Mouse (Mus musculus) MEL (cell line): ENCODE measurements around the gene Gm21988. TPM values are rescaled to one million over a fixed set of nuclear protein-coding genes. Genes with fewer than 3 reads are reported as not detected.

Experiments
- DNase-seq: peaks from one replicate; pipeline ENCODE4 v3.0.0; 2011; ENCODE audit warnings: low read depth, low spot score
- H3K27ac ChIP-seq: 2 replicates; pipeline ENCODE4 v1.5.1; 2012; ENCODE audit warnings: low read depth, mild to moderate bottlenecking, control low read depth, low read length, moderate library complexity; ENCODE audit not compliant: control insufficient read depth
- H3K27me3 ChIP-seq, 2 experiments: fragments of 150-350 bp in 1 of 2; sonication (generic) in 1 of 2; 2 replicates each; pipeline ENCODE4 v1.6.1; 2012; ENCODE audit warnings: low read length in 2 of 2, mild to moderate bottlenecking in 2 of 2, improper control_type of control experiment in 1 of 2, moderate library complexity in 1 of 2; ENCODE audit not compliant: insufficient read depth in 2 of 2, control insufficient read depth in 1 of 2
- H3K36me3 ChIP-seq, 2 experiments: 2 replicates each; pipeline ENCODE4 v1.6.1; 2012 to 2014; ENCODE audit warnings: low read length in 2 of 2, improper control_type of control experiment in 1 of 2, inconsistent platforms in 1 of 2, mild to moderate bottlenecking in 1 of 2; ENCODE audit not compliant: insufficient read depth in 2 of 2, control insufficient read depth in 1 of 2
- H3K4me1 ChIP-seq, 2 experiments: fragments of 150-350 bp in 1 of 2; sonication (generic) in 1 of 2; 2 replicates each; pipeline ENCODE4 v1.6.1; 2012; ENCODE audit warnings: low read length in 2 of 2, improper control_type of control experiment in 1 of 2, mild to moderate bottlenecking in 1 of 2; ENCODE audit not compliant: insufficient read depth in 2 of 2, control insufficient read depth in 1 of 2
- H3K4me3 ChIP-seq, 2 experiments: fragments of 150-350 bp in 1 of 2; sonication (generic) in 1 of 2; 2 replicates each; pipeline ENCODE4 v1.5.1; 2012; ENCODE audit warnings: low read depth in 2 of 2, low read length in 2 of 2, mild to moderate bottlenecking in 2 of 2, moderate library complexity in 2 of 2, control low read depth in 1 of 2, improper control_type of control experiment in 1 of 2; ENCODE audit not compliant: control insufficient read depth in 1 of 2, insufficient read depth in 1 of 2
- H3K79me2 ChIP-seq: 2 replicates; pipeline ENCODE4 v1.6.1; 2012; ENCODE audit warnings: mild to moderate bottlenecking, low read length, moderate library complexity; ENCODE audit not compliant: control insufficient read depth, poor library complexity, insufficient read depth
- H3K9ac ChIP-seq: 2 replicates; pipeline ENCODE4 v1.6.1; 2012; ENCODE audit warnings: low read depth, mild to moderate bottlenecking, control low read depth, low read length, moderate library complexity; ENCODE audit not compliant: control insufficient read depth, poor library complexity, severe bottlenecking
- H3K9me3 ChIP-seq: fragments of 150-350 bp; sonication (generic); replicated peaks from 2 replicates; pipeline ENCODE4 v1.6.1; 2012; ENCODE audit warnings: mild to moderate bottlenecking, low read length, improper control_type of control experiment, moderate library complexity; ENCODE audit not compliant: insufficient read depth
- BHLHE40 ChIP-seq: IDR thresholded peaks from 2 replicates; pipeline ENCODE4 v1.6.1; 2012; ENCODE audit warnings: low read depth, mild to moderate bottlenecking, inconsistent platforms, low read length, improper control_type of control experiment, borderline replicate concordance
- CHD2 ChIP-seq: IDR thresholded peaks from 2 replicates; pipeline ENCODE4 v1.6.1; 2011; ENCODE audit warnings: low read length, improper control_type of control experiment
- CTCF ChIP-seq, 3 experiments: IDR thresholded peaks in 2 of 3; conservative IDR thresholded peaks in 1 of 3; 2 replicates each; pipeline ENCODE4 v1.5.1; 2011 to 2012; ENCODE audit warnings: low read length in 3 of 3, low read depth in 2 of 3, mild to moderate bottlenecking in 2 of 3, improper control_type of control experiment in 1 of 3, inconsistent platforms in 1 of 3, mixed read lengths in 1 of 3, moderate library complexity in 1 of 3; ENCODE audit not compliant: control insufficient read depth in 1 of 3, insufficient read depth in 1 of 3, poor library complexity in 1 of 3, severe bottlenecking in 1 of 3
- GABPA ChIP-seq: IDR thresholded peaks from 2 replicates; pipeline ENCODE4 v1.6.1; 2012; ENCODE audit warnings: low read depth, mild to moderate bottlenecking, inconsistent platforms, low read length, improper control_type of control experiment, moderate library complexity
- HCFC1 ChIP-seq: IDR thresholded peaks from 2 replicates; pipeline ENCODE4 v1.6.1; 2012; ENCODE audit warnings: low read depth, mild to moderate bottlenecking, inconsistent platforms, low read length, improper control_type of control experiment, moderate library complexity
- JUND ChIP-seq: IDR thresholded peaks from 2 replicates; pipeline ENCODE4 v1.6.1; 2011; ENCODE audit warnings: low read depth, mild to moderate bottlenecking, improper control_type of control experiment, low read length
- KAT2A ChIP-seq: conservative IDR thresholded peaks from 2 replicates; pipeline ENCODE4 v1.6.1; 2012; ENCODE audit warnings: low read depth, low read length, improper control_type of control experiment, inconsistent platforms
- MAZ ChIP-seq: IDR thresholded peaks from 2 replicates; pipeline ENCODE4 v1.6.1; 2012; ENCODE audit warnings: low read depth, mild to moderate bottlenecking, inconsistent platforms, low read length, improper control_type of control experiment
- MEF2A ChIP-seq: IDR thresholded peaks from 2 replicates; pipeline ENCODE4 v1.6.1; 2014; ENCODE audit warnings: low read depth, mild to moderate bottlenecking, inconsistent platforms, low read length, improper control_type of control experiment; ENCODE audit not compliant: poor library complexity, insufficient replicate concordance, severe bottlenecking; ENCODE audit errors: extremely low read depth
- MXI1 ChIP-seq: IDR thresholded peaks from 2 replicates; pipeline ENCODE4 v1.6.1; 2011; ENCODE audit warnings: mild to moderate bottlenecking, low read depth, low read length, improper control_type of control experiment
- MYC ChIP-seq: IDR thresholded peaks from 2 replicates; pipeline ENCODE4 v1.6.1; 2011; ENCODE audit warnings: low read depth, mild to moderate bottlenecking, low read length, improper control_type of control experiment, moderate library complexity
- POLR2A ChIP-seq, 2 experiments: IDR thresholded peaks; 2 replicates each; pipeline ENCODE4 v1.6.1; 2011 to 2012; ENCODE audit warnings: low read length in 2 of 2, mild to moderate bottlenecking in 2 of 2, control low read depth in 1 of 2, improper control_type of control experiment in 1 of 2, low read depth in 1 of 2, moderate library complexity in 1 of 2; ENCODE audit not compliant: control insufficient read depth in 1 of 2, insufficient read depth in 1 of 2, poor library complexity in 1 of 2
- RAD21 ChIP-seq: IDR thresholded peaks from 2 replicates; pipeline ENCODE4 v1.6.1; 2011; ENCODE audit warnings: mild to moderate bottlenecking, low read depth, low read length, improper control_type of control experiment
- RCOR1 ChIP-seq: IDR thresholded peaks from 2 replicates; pipeline ENCODE4 v1.6.1; 2012; ENCODE audit warnings: low read depth, mild to moderate bottlenecking, inconsistent platforms, low read length, improper control_type of control experiment
- SIN3A ChIP-seq: IDR thresholded peaks from 2 replicates; pipeline ENCODE4 v1.6.1; 2012; ENCODE audit warnings: low read length, improper control_type of control experiment, inconsistent platforms
- TCF12 ChIP-seq: IDR thresholded peaks from 2 replicates; pipeline ENCODE4 v1.6.1; 2014; ENCODE audit warnings: low read depth, mild to moderate bottlenecking, inconsistent platforms, low read length, improper control_type of control experiment, moderate library complexity
- USF1 ChIP-seq: IDR thresholded peaks from 2 replicates; pipeline ENCODE4 v1.6.1; 2014; ENCODE audit warnings: low read depth, mild to moderate bottlenecking, inconsistent platforms, low read length, improper control_type of control experiment, moderate library complexity
- ZC3H11A ChIP-seq: IDR thresholded peaks from 2 replicates; pipeline ENCODE4 v1.6.1; 2012; ENCODE audit warnings: low read depth, mild to moderate bottlenecking, inconsistent platforms, low read length, improper control_type of control experiment
- ZKSCAN1 ChIP-seq: IDR thresholded peaks from 2 replicates; pipeline ENCODE4 v1.6.1; 2012; ENCODE audit warnings: low read depth, mild to moderate bottlenecking, inconsistent platforms, low read length, improper control_type of control experiment, moderate library complexity
- polyA plus RNA-seq, 2 experiments: library from polyadenylated mRNA; stranded (reverse) in 1 of 2; unstranded in 1 of 2; fragments of >175 nt in 1 of 2; fragments of >200 nt in 1 of 2; gene quantifications; 2 replicates each; pipeline versions ENCODE4 v1.2.1 to v1.2.4; 2012; ENCODE audit warnings: low replicate concordance in 2 of 2, low read depth in 1 of 2; ENCODE audit not compliant: insufficient read length in 2 of 2, insufficient read depth in 1 of 2, missing spikeins in 1 of 2
- total RNA-seq: library from RNA; depleted of rRNA; stranded (reverse); fragments of 300-350 nt; gene quantifications from 2 replicates; pipeline ENCODE4 v1.2.3, GENCODE M21; 2012

The Gm21988 gene
- total and polyA plus RNA-seq, 3 experiments = 3.7 to 4.1 TPM; not detected in 1

DNA sequence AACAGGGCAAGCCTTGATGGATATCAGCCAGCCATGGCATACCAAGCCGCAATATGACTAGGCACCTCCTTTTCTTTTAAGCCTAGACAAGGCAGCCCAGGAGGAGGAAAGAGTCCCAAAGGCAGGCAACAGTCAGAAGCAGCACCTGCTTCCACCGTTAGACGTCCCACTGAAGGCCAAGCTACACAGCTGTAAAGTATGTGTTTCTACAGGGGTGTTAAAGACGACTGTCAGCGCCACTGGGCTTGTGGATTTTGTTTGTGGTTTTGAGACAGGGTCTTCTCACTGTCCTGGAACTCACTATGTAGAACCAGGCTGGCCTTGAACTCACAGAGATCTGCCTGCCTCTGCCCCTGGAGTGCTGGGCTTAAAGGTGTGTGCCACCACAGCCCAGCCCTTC is 46.1 kb upstream of the Gm21988 start:
- no peak overlapping the region for H3K9ac ChIP-seq
- no peak overlapping the region for H3K4me3 ChIP-seq
- TF ChIP-seq JUND = no peak
- no peak for TF ChIP-seq MYC
- TF ChIP-seq ZKSCAN1 = no peak
- no peak for TF ChIP-seq HCFC1
- TF ChIP-seq CTCF (IDR thresholded peaks at IDR 0.05 in 2 of 3, conservative IDR thresholded peaks at IDR 0.05 in 1 of 3; ENCODE audit: control insufficient read depth in 1 of 3, insufficient read depth in 1 of 3, low read depth in 2 of 3, low read length in 3 of 3, poor library complexity in 1 of 3, severe bottlenecking in 1 of 3) = no peak
- no peak for TF ChIP-seq USF1
- no peak for DNase-seq
- H3K4me1 ChIP-seq = no peaks in the 10 kb centered on the region
- H3K9me3 ChIP-seq = no peaks in the 10 kb centered on the region
- H3K27me3 ChIP-seq = peaks cover 12 to 13% of the 10 kb centered on the region in 2 experiments
- H3K27ac ChIP-seq = no peak overlapping the region
- H3K79me2 ChIP-seq = no peaks in the 10 kb centered on the region
- H3K36me3 ChIP-seq = no peaks in the 10 kb centered on the region

DNA sequence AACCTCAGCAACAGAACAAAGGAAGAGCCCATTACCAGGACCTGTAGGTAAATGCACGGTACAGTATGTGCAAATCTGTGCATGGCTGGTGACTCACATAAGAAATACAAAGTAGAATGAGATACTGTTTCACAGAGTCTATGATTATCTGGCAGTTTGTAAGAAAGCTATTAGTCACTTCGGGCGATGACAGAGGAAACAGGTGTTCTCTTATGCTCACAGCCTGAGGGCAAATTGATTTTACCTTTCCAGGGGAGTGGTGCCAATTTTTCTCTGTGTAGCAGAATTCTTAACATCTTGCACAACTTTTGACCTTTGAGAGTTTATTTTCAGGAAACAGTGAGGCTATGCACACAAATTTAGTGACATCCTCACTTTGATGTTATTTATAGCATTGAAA is 45.1 kb upstream of the Gm21988 start:
- Histone ChIP-seq H3K9ac (no peak overlapping the region), H3K36me3 (no peaks in the 10 kb centered on the region), H3K27ac (no peak overlapping the region), H3K27me3 (peaks cover 12 to 13% of the 10 kb centered on the region in 2 experiments), H3K4me3 (no peak overlapping the region), H3K4me1 (peaks cover 0 to 3% of the 10 kb centered on the region in 2 experiments; a peak in 1 of 4 replicates), H3K9me3 (no peaks in the 10 kb centered on the region), H3K79me2 (no peaks in the 10 kb centered on the region)
- TF ChIP-seq USF1 = no peak
- DNase-seq = no peak

DNA sequence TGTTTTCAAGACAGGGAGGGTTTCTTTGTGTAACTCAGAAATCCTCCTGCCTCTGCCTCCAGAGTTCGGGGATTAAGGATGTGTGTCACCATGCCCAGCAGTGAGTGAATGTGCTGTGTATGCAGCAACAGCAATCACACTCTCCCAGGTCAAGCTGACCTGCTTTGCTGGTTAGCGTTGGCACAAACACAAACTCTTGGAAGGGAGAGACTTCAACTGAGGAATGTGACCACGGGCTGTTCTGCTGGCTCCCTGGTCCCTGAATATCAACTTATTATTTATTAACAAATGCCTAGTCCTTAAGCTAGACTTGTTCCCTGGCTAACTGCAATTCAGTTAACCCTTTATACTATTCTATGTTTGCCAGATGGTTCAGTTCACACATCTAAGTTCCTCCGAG is 44.0 kb upstream of the Gm21988 start:
- Histone ChIP-seq H3K9ac (no peak overlapping the region), H3K9me3 (no peaks in the 10 kb centered on the region), H3K36me3 (no peaks in the 10 kb centered on the region), H3K4me1 (peaks cover 0 to 3% of the 10 kb centered on the region in 2 experiments; a peak in 1 of 4 replicates), H3K79me2 (no peaks in the 10 kb centered on the region), H3K27me3 (peaks cover 12 to 13% of the 10 kb centered on the region in 2 experiments), H3K4me3 (no peak overlapping the region), H3K27ac (no peak overlapping the region)
- TF ChIP-seq MAZ (no peak), ZKSCAN1 (no peak), JUND (no peak), RCOR1 (no peak), KAT2A (no peak), ZC3H11A (no peak), USF1 (no peak), GABPA (no peak), TCF12 (no peak), RAD21 (no peak), CHD2 (no peak), MXI1 (no peak), BHLHE40 (no peak), MEF2A (no peak), POLR2A (IDR thresholded peaks at IDR 0.05; ENCODE audit: control insufficient read depth in 1 of 2, insufficient read depth in 1 of 2, low read depth in 1 of 2, low read length in 2 of 2, poor library complexity in 1 of 2) (no peak), SIN3A (no peak)
- no peak for DNase-seq
